Mouse (Mus musculus): ENCODE data around the gene Fiz1.

GRCm38 (mm10) chr7:5052931-5053343, 38.4 kb upstream of the Fiz1 start:
- TF ChIP-seq CTCF (IDR thresholded peaks at IDR 0.05; ENCODE audit: low read depth) (no peak), EP300 (optimal IDR thresholded peaks at IDR 0.05) (no peak)

All from stomach, postnatal 0 days (tissue).